Mouse (Mus musculus): ENCODE measurements around the gene Fntb. TPM values are rescaled to one million over a fixed set of nuclear protein-coding genes. Genes with fewer than 3 reads are reported as not detected.
"Not testable (repeated sequence)": the region's sequence is repeated elsewhere in the genome, so short reads cannot be mapped to it uniquely, and the experiment has no call there.

Gene Fntb
- polyA plus RNA-seq, 1 experiment from 2014 or later = 50.6 TPM

GRCm38 (mm10) chr12:76776898-76777297 lies 11.5 kb downstream of the Fntb start:
- Histone ChIP-seq H3K27me3 (ENCODE audit: insufficient read depth, poor library complexity, severe bottlenecking) (no peaks in the 10 kb centered on the region), H3K9me3 (no peaks in the 10 kb centered on the region), H3K36me3 (peaks cover 5% of the 10 kb centered on the region; the same call in 1 of the 2 replicates), H3K4me3 (no peak overlapping the region), H3K4me1 (replicated peaks) (peaks cover 17% of the 10 kb centered on the region), H3K27ac (no peak overlapping the region)
- no peak for DNase-seq (ENCODE audit: low spot score)
- 92% methylated on average over 5 of the region's 5 CpGs for WGBS

DNA sequence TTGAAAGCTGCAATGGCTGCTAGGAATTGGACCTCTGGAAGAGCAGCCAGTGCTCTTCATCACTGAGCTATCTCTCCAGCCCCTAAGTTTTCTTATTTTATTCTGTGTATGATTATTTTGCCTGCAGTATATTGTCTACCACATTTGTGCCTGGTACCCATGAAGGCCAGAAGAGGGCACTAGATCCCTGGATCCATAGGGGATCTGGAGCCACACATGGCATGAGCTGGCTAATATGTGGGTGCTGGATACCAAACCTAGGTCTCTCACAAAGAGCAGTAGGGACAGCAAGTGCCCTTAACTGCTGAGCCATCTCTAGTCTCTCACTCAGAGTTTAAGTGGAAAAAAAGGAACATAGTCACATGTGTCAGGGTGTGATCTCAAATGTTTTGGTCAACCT lies 12.5 kb downstream of the Fntb start:
- H3K36me3 ChIP-seq = peaks cover 5% of the 10 kb centered on the region; the same call in 1 of the 2 replicates
- peaks cover 17% of the 10 kb centered on the region for H3K4me1 ChIP-seq (replicated peaks)
- no peaks in the 10 kb centered on the region for H3K9me3 ChIP-seq
- no peak for DNase-seq (ENCODE audit: low spot score)
- H3K27me3 ChIP-seq (ENCODE audit: insufficient read depth, poor library complexity, severe bottlenecking) = no peaks in the 10 kb centered on the region
- no peak overlapping the region for H3K4me3 ChIP-seq
- no peak overlapping the region for H3K27ac ChIP-seq

DNA sequence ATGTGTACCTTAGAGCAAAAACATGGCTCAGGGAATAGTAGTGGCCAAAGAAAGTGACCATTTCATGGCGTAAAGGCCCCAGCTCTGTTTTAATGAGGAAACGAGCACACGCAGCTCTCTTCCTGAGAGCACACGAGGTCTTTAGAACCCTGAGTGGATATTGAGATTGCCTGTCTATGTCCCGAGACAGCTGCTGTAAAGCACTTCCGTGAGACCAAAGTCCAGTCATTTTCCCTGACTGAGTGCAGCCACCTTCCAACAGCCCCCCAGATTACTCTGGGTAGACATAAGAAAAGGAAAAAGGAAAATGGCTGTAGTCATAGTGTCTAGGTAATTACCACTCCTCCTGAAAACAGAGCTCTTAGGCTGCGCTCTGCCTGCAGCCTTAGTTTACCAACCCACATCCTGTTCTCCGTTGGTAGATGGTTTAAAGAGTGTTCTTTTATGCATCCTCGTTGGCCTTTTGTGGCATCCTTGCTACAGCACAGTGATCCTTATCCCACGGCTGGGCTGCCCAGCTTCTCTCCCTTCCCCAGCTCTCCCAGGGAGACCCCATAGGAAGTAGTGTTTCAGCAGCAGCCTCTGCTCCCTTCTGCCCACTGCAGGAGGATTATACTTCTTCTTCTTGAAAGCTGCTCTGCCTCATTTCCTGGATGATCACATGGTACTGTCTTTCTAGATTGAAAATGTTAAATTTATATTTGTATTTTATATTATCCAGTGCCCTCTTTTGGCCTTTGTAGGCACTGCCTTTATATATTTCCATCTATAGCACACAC lies 13.1 kb downstream of the Fntb start:
- DNase-seq (ENCODE audit: low spot score) = no peak

GRCm38 (mm10) chr12:76779951-76780350 lies 14.6 kb downstream of the Fntb start:
- 77% methylated on average over 5 of the region's 5 CpGs for whole genome bisulfite sequencing
- no peaks in the 10 kb centered on the region for H3K27me3 ChIP-seq (ENCODE audit: insufficient read depth, poor library complexity, severe bottlenecking)
- DNase-seq (ENCODE audit: low spot score) = no peak
- H3K27ac ChIP-seq = no peak overlapping the region
- H3K9me3 ChIP-seq = no peaks in the 10 kb centered on the region
- H3K4me1 ChIP-seq (replicated peaks) = peaks cover 25% of the 10 kb centered on the region
- H3K36me3 ChIP-seq = peaks cover 5% of the 10 kb centered on the region; the same call in 1 of the 2 replicates
- no peak overlapping the region for H3K4me3 ChIP-seq

More for the DNA sequence above, 13.1 kb downstream of the Fntb start:
- no peaks in the 10 kb centered on the region for H3K9me3 ChIP-seq
- no peak overlapping the region for H3K4me3 ChIP-seq
- 89% methylated on average over 10 of the region's 10 CpGs for WGBS
- H3K27ac ChIP-seq = no peak overlapping the region
- H3K27me3 ChIP-seq (ENCODE audit: insufficient read depth, poor library complexity, severe bottlenecking) = no peaks in the 10 kb centered on the region
- H3K4me1 ChIP-seq (replicated peaks) = peaks cover 17% of the 10 kb centered on the region
- H3K36me3 ChIP-seq = peaks cover 5% of the 10 kb centered on the region; the same call in 1 of the 2 replicates

DNA sequence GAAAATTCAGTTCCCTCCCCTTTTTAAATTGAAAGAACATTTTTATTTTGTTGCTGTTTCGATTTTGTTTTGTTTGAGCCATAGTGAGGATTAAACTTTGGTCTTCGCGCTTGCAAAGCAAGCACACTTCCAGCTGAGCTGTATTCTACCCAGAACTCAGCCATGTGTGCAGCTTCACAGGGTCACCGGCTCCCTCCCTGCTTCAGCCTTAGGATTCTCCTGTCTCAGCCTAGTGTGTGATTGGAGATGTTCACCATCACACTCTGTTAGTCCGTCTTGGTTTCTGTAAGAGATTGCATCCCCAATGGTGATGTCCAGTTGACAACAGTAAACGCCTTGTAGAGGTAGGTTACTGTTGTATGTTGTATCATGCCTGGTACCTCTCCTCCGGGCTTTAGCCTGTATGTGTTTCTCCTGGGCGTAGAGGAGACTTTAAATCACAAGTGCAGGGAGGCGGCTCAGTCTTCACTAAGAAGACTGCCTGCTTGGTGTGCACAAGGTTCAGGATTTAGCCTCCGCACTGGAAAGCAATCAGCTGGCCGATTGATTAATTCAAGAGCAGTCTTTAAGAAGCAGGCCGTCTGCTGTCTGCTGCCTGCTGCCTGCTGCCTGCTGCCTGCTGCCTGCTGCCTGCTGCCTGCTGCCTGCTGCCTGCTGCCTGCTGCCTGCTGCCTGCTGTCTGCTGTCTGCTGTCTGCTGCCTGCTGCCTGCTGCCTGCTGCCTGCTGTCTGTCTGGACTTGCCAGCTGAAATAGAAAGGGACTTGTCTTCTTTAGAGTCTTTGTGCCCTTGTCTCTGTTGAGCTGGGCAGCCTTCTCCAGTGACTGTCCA lies 15.5 kb downstream of the Fntb start:
- Histone ChIP-seq H3K27ac (peak overlapping the region; percentile 64; the same call in 1 of the 2 replicates), H3K27me3 (ENCODE audit: insufficient read depth, poor library complexity, severe bottlenecking) (no peaks in the 10 kb centered on the region), H3K36me3 (peaks cover 5% of the 10 kb centered on the region; the same call in 1 of the 2 replicates), H3K9me3 (no peaks in the 10 kb centered on the region), H3K4me3 (no peak overlapping the region), H3K4me1 (replicated peaks) (peaks cover 21% of the 10 kb centered on the region)
- peak; percentile 31 for DNase-seq (ENCODE audit: low spot score)
- 71% methylated on average over 12 of the region's 12 CpGs for WGBS

GRCm38 (mm10) chr12:76784056-76784619 lies 18.7 kb downstream of the Fntb start:
- H3K4me1 ChIP-seq (replicated peaks) = peaks cover 21% of the 10 kb centered on the region
- no peak overlapping the region for H3K27ac ChIP-seq
- H3K9me3 ChIP-seq = no peaks in the 10 kb centered on the region
- no peaks in the 10 kb centered on the region for H3K36me3 ChIP-seq
- no peaks in the 10 kb centered on the region for H3K27me3 ChIP-seq (ENCODE audit: insufficient read depth, poor library complexity, severe bottlenecking)
- H3K4me3 ChIP-seq = no peak overlapping the region
- no peak for DNase-seq (ENCODE audit: low spot score)
- WGBS = 68% methylated on average over 10 of the region's 10 CpGs

- Histone ChIP-seq H3K27me3 (ENCODE audit: insufficient read depth, poor library complexity, severe bottlenecking) (no peaks in the 10 kb centered on the region), H3K4me3 (no peak overlapping the region), H3K9me3 (no peaks in the 10 kb centered on the region), H3K27ac (no peak overlapping the region), H3K36me3 (no peaks in the 10 kb centered on the region), H3K4me1 (replicated peaks) (no peaks in the 10 kb centered on the region)
- no peak for DNase-seq (ENCODE audit: low spot score)
- 79% methylated on average over 8 of the region's 8 CpGs for WGBS
Observed at GRCm38 (mm10) chr12:76790446-76791084, 25.2 kb downstream of the Fntb start.

DNA sequence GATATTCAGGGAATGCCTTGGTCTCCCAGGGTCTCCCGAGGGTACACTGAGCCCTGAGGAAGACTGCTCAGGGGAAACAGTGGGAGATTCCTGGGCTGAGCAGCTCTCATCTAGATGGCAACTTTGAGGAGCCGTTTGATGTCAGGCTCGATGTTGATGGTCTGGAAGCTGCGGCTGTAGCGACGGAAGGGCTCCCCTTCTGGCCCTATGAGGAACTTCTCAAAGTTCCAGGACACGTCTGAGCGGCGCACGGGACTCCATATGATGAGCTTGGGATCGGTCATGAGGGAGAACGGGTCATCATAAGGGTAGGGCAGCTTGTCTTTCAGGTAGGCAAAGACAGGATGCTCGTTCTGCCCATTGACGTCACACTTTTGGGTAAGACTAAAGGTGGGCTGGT lies 27.2 kb downstream of the Fntb start:
- H3K27ac ChIP-seq; DNase-seq (ENCODE audit: low spot score); H3K4me1 ChIP-seq (replicated peaks); H3K36me3 ChIP-seq; H3K4me3 ChIP-seq; H3K27me3 ChIP-seq (ENCODE audit: insufficient read depth, poor library complexity, severe bottlenecking); H3K9me3 ChIP-seq: not testable (repeated sequence)
- WGBS = 56% methylated on average over 14 of the region's 14 CpGs

GRCm38 (mm10) chr12:76795350-76795749 lies 30.0 kb downstream of the Fntb start, which contains the start of gene Gpx2:
Gpx2 (minus strand) TSS chr12:76795554.
- H3K4me1 ChIP-seq (replicated peaks) = peaks cover 23% of the 10 kb centered on the region
- DNase-seq (ENCODE audit: low spot score) = no peak
- H3K27ac ChIP-seq = no peak within 1 kb of the TSS
- no peaks in the 10 kb centered on the region for H3K9me3 ChIP-seq
- H3K36me3 ChIP-seq = no peaks in the 10 kb centered on the region
- H3K27me3 ChIP-seq (ENCODE audit: insufficient read depth, poor library complexity, severe bottlenecking) = 0 out of 2 replicates have a peak, but pooled peaks cover 10% of the 10 kb centered on the region
- H3K4me3 ChIP-seq = no peak within 1 kb of the TSS
- 75% methylated on average over 5 of the region's 5 CpGs for WGBS

GRCm38 (mm10) chr12:76796938-76797539 lies 31.6 kb downstream of the Fntb start:
- Histone ChIP-seq H3K4me3 (no peak overlapping the region), H3K27ac (no peak overlapping the region), H3K36me3 (0 out of 2 replicates have a peak, but pooled peaks cover 5% of the 10 kb centered on the region), H3K9me3 (no peaks in the 10 kb centered on the region), H3K27me3 (ENCODE audit: insufficient read depth, poor library complexity, severe bottlenecking) (0 out of 2 replicates have a peak, but pooled peaks cover 10% of the 10 kb centered on the region), H3K4me1 (replicated peaks) (peaks cover 30% of the 10 kb centered on the region)
- DNase-seq (ENCODE audit: low spot score) = no peak
- 87% methylated on average over 7 of the region's 7 CpGs for WGBS

- no peaks in the 10 kb centered on the region for H3K9me3 ChIP-seq
- 0 out of 2 replicates have a peak, but pooled peaks cover 5% of the 10 kb centered on the region for H3K36me3 ChIP-seq
- H3K27me3 ChIP-seq (ENCODE audit: insufficient read depth, poor library complexity, severe bottlenecking) = 0 out of 2 replicates have a peak, but pooled peaks cover 10% of the 10 kb centered on the region
- H3K4me3 ChIP-seq = no peak overlapping the region
- WGBS = 61% methylated on average over 5 of the region's 5 CpGs
- DNase-seq (ENCODE audit: low spot score) = no peak
- peaks cover 30% of the 10 kb centered on the region for H3K4me1 ChIP-seq (replicated peaks)
- no peak overlapping the region for H3K27ac ChIP-seq
Observed at GRCm38 (mm10) chr12:76798008-76798720, 32.8 kb downstream of the Fntb start.
